Mouse (Mus musculus) intestine, embryonic 16.5 days (tissue): ENCODE results near the gene Cntn5. TPM values are rescaled to one million over a fixed set of nuclear protein-coding genes. Genes with fewer than 3 reads are reported as not detected.

ENCODE experiments used
- ATAC-seq: fragments of 200-750 bp; cut with Nextera tagmentation; 2 replicates; pipeline ENCODE4 v1.8.0; 2017; ENCODE audit warnings: moderate TSS enrichment, moderate library complexity
- H3K27ac ChIP-seq: fragments of 300-500 bp; sonication (generic); 2 replicates; pipeline ENCODE4 v1.5.1; 2014; ENCODE audit warnings: mild to moderate bottlenecking, low read length
- H3K27me3 ChIP-seq: fragments of 300-500 bp; sonication (generic); replicated peaks from 2 replicates; pipeline ENCODE4 v1.6.1; 2014; ENCODE audit warnings: low read length, control low read depth, mixed read lengths; ENCODE audit not compliant: control insufficient read depth, insufficient read depth
- H3K36me3 ChIP-seq: fragments of 300-500 bp; sonication (generic); 2 replicates; pipeline ENCODE4 v1.6.1; 2014; ENCODE audit warnings: low read length, control low read depth; ENCODE audit not compliant: control insufficient read depth, insufficient read depth
- H3K4me1 ChIP-seq: fragments of 300-500 bp; sonication (generic); 2 replicates; pipeline ENCODE4 v1.6.1; 2014; ENCODE audit warnings: low read length, control low read depth, mixed read lengths; ENCODE audit not compliant: control insufficient read depth, insufficient read depth
- H3K4me2 ChIP-seq: fragments of 300-500 bp; sonication (generic); 2 replicates; pipeline ENCODE4 v1.6.1; 2014; ENCODE audit warnings: low read depth, low read length, control low read depth
- H3K4me3 ChIP-seq: fragments of 300-500 bp; sonication (generic); 2 replicates; pipeline ENCODE4 v1.5.1; 2014; ENCODE audit warnings: mild to moderate bottlenecking, low read length
- H3K9ac ChIP-seq: fragments of 300-500 bp; sonication (generic); 2 replicates; pipeline ENCODE4 v1.6.1; 2014; ENCODE audit warnings: low read depth, low read length
- H3K9me3 ChIP-seq: fragments of 300-500 bp; sonication (generic); 2 replicates; pipeline ENCODE4 v1.6.1; 2016; ENCODE audit warnings: low read length, control low read depth; ENCODE audit not compliant: control insufficient read depth
- WGBS: fragments of 180-500 bp; shearing (Covaris S2); extraction: QIAGEN DNeasy Blood & Tissue Kit; methylation state at CpG from one replicate; pipeline ENCODE4 v1.1.7; 2014; 5-methylcytosine and 5-hydroxymethylcytosine counted together
- polyA plus RNA-seq: library from polyadenylated mRNA; unstranded; fragments of >200 nt; fragmentation: Nextera tagmentation; extraction: Ambion mirVana; gene quantifications from 2 replicates; pipeline ENCODE4 v1.2.1, GENCODE M21; 2015

Gene Cntn5
- polyA plus RNA-seq, 1 experiment from 2014 or later = 0.40 TPM

- no peak overlapping the region for H3K9ac ChIP-seq
- H3K27ac ChIP-seq = no peak overlapping the region
- ATAC-seq = no peak
- H3K4me1 ChIP-seq = no peaks in the 10 kb centered on the region
- H3K9me3 ChIP-seq = no peaks in the 10 kb centered on the region
- H3K4me3 ChIP-seq = no peak overlapping the region
- WGBS = 62% methylated on average over 4 of the region's 4 CpGs
- no peaks in the 10 kb centered on the region for H3K27me3 ChIP-seq
- no peak overlapping the region for H3K4me2 ChIP-seq
- H3K36me3 ChIP-seq = no peaks in the 10 kb centered on the region
Measured at GRCm38 (mm10) chr9:10073401-10073800, 831.2 kb downstream of the Cntn5 start.

DNA sequence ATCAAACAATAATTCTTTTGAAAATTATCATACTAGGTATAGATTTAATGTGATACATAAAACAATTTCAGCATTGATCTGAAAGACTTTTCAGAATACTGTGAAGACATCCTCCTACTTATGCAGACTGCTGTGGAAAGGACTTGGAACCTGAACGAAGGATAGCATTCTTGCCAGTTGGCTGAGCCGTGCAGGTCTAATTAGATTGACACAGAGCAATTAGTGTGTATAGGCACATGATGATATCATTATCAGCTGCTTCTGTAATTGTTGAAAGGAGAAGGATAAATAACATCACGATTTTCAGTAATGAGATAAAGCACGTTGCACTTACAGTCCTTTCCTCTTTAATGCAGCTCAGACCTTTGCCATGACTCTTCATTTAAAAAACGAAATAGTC lies 831.7 kb downstream of the Cntn5 start:
- no peaks in the 10 kb centered on the region for H3K9me3 ChIP-seq
- 69% methylated on average over 5 of the region's 5 CpGs for WGBS
- no peak overlapping the region for H3K9ac ChIP-seq
- ATAC-seq = no peak
- H3K4me2 ChIP-seq = no peak overlapping the region
- H3K27ac ChIP-seq = no peak overlapping the region
- no peaks in the 10 kb centered on the region for H3K4me1 ChIP-seq
- no peaks in the 10 kb centered on the region for H3K27me3 ChIP-seq
- no peaks in the 10 kb centered on the region for H3K36me3 ChIP-seq
- H3K4me3 ChIP-seq = no peak overlapping the region

- Histone ChIP-seq H3K9me3 (no peaks in the 10 kb centered on the region), H3K4me1 (no peaks in the 10 kb centered on the region), H3K27ac (no peak overlapping the region), H3K4me2 (no peak overlapping the region), H3K4me3 (no peak overlapping the region), H3K9ac (no peak overlapping the region), H3K36me3 (no peaks in the 10 kb centered on the region), H3K27me3 (no peaks in the 10 kb centered on the region)
- no peak for ATAC-seq
- 41% methylated on average over 2 of the region's 2 CpGs for WGBS
Measured at GRCm38 (mm10) chr9:10071271-10071670, 833.3 kb downstream of the Cntn5 start.

- WGBS = 75% methylated on average over 4 of the region's 4 CpGs
- no peak overlapping the region for H3K4me2 ChIP-seq
Measured at GRCm38 (mm10) chr9:10044969-10045789, 859.4 kb downstream of the Cntn5 start.

GRCm38 (mm10) chr9:10043001-10043400 lies 861.6 kb downstream of the Cntn5 start:
- H3K27me3 ChIP-seq = no peaks in the 10 kb centered on the region
- WGBS = 78% methylated on average over 3 of the region's 3 CpGs
- H3K4me3 ChIP-seq = no peak overlapping the region
- H3K9ac ChIP-seq = no peak overlapping the region
- no peaks in the 10 kb centered on the region for H3K36me3 ChIP-seq
- H3K4me1 ChIP-seq = no peaks in the 10 kb centered on the region
- no peak for ATAC-seq
- no peak overlapping the region for H3K4me2 ChIP-seq
- H3K9me3 ChIP-seq = no peaks in the 10 kb centered on the region
- no peak overlapping the region for H3K27ac ChIP-seq

More at GRCm38 (mm10) chr9:10044969-10045789, 859.4 kb downstream of the Cntn5 start:
- H3K36me3 ChIP-seq = no peaks in the 10 kb centered on the region
- H3K4me1 ChIP-seq = no peaks in the 10 kb centered on the region
- no peak overlapping the region for H3K4me3 ChIP-seq
- no peak overlapping the region for H3K9ac ChIP-seq
- no peak for ATAC-seq
- no peak overlapping the region for H3K27ac ChIP-seq
- no peaks in the 10 kb centered on the region for H3K27me3 ChIP-seq
- no peaks in the 10 kb centered on the region for H3K9me3 ChIP-seq

DNA sequence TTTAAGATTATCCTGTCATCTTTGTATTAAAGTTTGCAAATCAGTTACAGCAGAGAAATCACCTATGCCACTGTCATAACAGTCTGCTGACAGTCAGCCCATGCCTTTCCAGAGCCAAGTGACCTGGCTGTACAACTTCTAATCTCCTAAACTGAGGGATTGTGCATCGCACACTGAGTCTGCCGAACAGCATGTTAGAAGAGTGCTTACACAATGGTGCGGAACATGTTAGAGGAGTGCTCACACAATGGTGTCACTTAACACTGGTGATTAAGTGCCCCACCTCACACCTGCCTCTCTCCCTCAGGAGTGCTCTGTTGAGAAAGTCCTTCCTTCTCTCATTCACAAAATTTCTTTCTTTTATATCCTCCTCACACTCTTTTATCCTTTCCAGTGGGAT lies 889.4 kb downstream of the Cntn5 start:
- Histone ChIP-seq H3K9me3 (no peaks in the 10 kb centered on the region), H3K9ac (no peak overlapping the region), H3K36me3 (no peaks in the 10 kb centered on the region), H3K4me3 (no peak overlapping the region), H3K4me2 (no peak overlapping the region), H3K27ac (no peak overlapping the region), H3K4me1 (no peaks in the 10 kb centered on the region), H3K27me3 (no peaks in the 10 kb centered on the region)
- WGBS = 80% methylated on average over 3 of the region's 3 CpGs
- no peak for ATAC-seq

- WGBS = 76% methylated on average over 8 of the region's 8 CpGs
- H3K4me1 ChIP-seq = no peaks in the 10 kb centered on the region
- no peaks in the 10 kb centered on the region for H3K9me3 ChIP-seq
- H3K27me3 ChIP-seq = no peaks in the 10 kb centered on the region
- no peaks in the 10 kb centered on the region for H3K36me3 ChIP-seq
- H3K27ac ChIP-seq = no peak overlapping the region
- H3K4me3 ChIP-seq = no peak overlapping the region
- H3K4me2 ChIP-seq = no peak overlapping the region
- H3K9ac ChIP-seq = no peak overlapping the region
- ATAC-seq = no peak
Measured at GRCm38 (mm10) chr9:9984028-9984427, 920.5 kb downstream of the Cntn5 start.

DNA sequence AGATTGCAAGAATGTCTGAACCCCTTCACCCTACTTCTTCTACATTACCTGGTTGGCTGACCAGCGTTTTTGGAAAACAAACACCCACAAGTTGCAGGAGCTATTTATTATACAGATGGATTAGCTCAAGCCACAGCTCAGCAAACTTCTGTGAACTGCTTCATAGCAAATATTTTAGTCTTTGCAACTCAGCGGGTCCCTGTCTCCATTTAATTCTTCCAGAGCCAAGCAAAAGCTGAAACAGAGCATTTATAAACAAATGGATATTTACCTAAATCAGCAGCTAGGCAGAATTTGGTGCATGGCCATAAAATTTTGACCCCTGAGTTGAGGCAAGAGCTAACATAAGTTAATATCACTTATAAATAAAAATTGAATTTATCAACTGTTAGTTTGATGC lies 921.4 kb downstream of the Cntn5 start:
- Histone ChIP-seq H3K27me3 (no peaks in the 10 kb centered on the region), H3K9me3 (no peaks in the 10 kb centered on the region), H3K36me3 (no peaks in the 10 kb centered on the region), H3K4me2 (no peak overlapping the region), H3K9ac (no peak overlapping the region), H3K27ac (no peak overlapping the region), H3K4me3 (no peak overlapping the region), H3K4me1 (no peaks in the 10 kb centered on the region)
- no peak for ATAC-seq
- WGBS = 57% methylated on average over 2 of the region's 2 CpGs

DNA sequence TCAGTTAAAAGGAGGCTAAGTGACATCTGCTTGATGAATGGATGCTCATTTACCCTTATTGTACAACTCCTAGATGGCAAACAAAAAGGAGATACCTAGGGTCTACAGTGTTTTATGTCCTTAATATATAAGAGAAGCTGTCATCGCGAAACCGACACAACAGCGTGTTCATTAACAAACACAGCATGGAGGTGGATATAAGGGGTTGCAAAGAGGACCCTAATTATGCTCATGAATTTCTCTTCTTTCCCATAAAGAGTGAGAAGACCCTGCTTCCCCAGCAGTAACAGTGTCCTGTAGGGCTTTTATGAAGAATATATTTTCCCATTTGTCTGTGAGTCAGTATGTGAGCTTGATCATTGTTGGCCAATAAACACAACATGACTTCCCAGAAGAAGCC lies 939.2 kb downstream of the Cntn5 start:
- WGBS = 82% methylated on average over 4 of the region's 4 CpGs
- Histone ChIP-seq H3K9ac (no peak overlapping the region), H3K4me2 (no peak overlapping the region), H3K27me3 (no peaks in the 10 kb centered on the region), H3K4me1 (no peaks in the 10 kb centered on the region), H3K27ac (no peak overlapping the region), H3K4me3 (no peak overlapping the region), H3K9me3 (no peaks in the 10 kb centered on the region), H3K36me3 (no peaks in the 10 kb centered on the region)
- ATAC-seq = no peak
